Mouse (Mus musculus) myocyte (in vitro differentiated cells): Measurements from ENCODE around the gene Krtcap2. TPM values are rescaled to one million over a fixed set of nuclear protein-coding genes. Genes with fewer than 3 reads are reported as not detected.

Experiments
- H3K27me3 ChIP-seq: one replicate; pipeline ENCODE4 v1.6.1; 2011; ENCODE audit not compliant: control insufficient read depth, insufficient read depth, insufficient read length
- H3K36me3 ChIP-seq: one replicate; pipeline ENCODE4 v1.6.1; 2011; ENCODE audit not compliant: control insufficient read depth, insufficient read depth
- H3K4me2 ChIP-seq: one replicate; pipeline ENCODE4 v1.6.1; 2011; ENCODE audit warnings: low read depth, control low read depth
- H3K4me3 ChIP-seq: one replicate; pipeline ENCODE4 v1.5.1; 2011; ENCODE audit warnings: mild to moderate bottlenecking, control low read depth, moderate library complexity
- H3K79me2 ChIP-seq: one replicate; pipeline ENCODE4 v1.6.1; 2011; ENCODE audit not compliant: control insufficient read depth, insufficient read depth
- H3ac ChIP-seq: one replicate; pipeline ENCODE4 v1.6.1; 2011; ENCODE audit not compliant: control insufficient read depth, insufficient read length
- CEBPB ChIP-seq: IDR thresholded peaks from 2 replicates; pipeline ENCODE4 v1.6.1; 2011; ENCODE audit warnings: mild to moderate bottlenecking, moderate library complexity; ENCODE audit not compliant: poor library complexity, insufficient read depth, severe bottlenecking
- E2F4 ChIP-seq: IDR thresholded peaks from one replicate; pipeline ENCODE4 v1.6.1; 2011; ENCODE audit warnings: mild to moderate bottlenecking, control low read depth, moderate library complexity; ENCODE audit not compliant: insufficient read depth
- MAX ChIP-seq: IDR thresholded peaks from one replicate; pipeline ENCODE4 v1.6.1; 2011; ENCODE audit warnings: low read depth, mild to moderate bottlenecking, control low read depth
- MYOD1 ChIP-seq, 3 experiments: IDR thresholded peaks; one replicate each; pipeline ENCODE4 v1.6.1; 2011; ENCODE audit warnings: control low read depth in 2 of 3, low read depth in 2 of 3, mild to moderate bottlenecking in 2 of 3, moderate library complexity in 1 of 3; ENCODE audit not compliant: insufficient read length in 2 of 3, control insufficient read depth in 1 of 3
- MYOG ChIP-seq, 3 experiments: IDR thresholded peaks; one replicate each; pipeline ENCODE4 v1.6.1; 2011; ENCODE audit warnings: control low read depth in 2 of 3, low read depth in 2 of 3, mild to moderate bottlenecking in 2 of 3; ENCODE audit not compliant: insufficient read length in 2 of 3, control insufficient read depth in 1 of 3, insufficient read depth in 1 of 3
- POLR2A ChIP-seq: IDR thresholded peaks from one replicate; pipeline ENCODE4 v1.6.1; 2011; ENCODE audit warnings: low read depth, mild to moderate bottlenecking, control low read depth, moderate library complexity; ENCODE audit not compliant: insufficient read length
- POLR2AphosphoS2 ChIP-seq: IDR thresholded peaks from one replicate; pipeline ENCODE4 v1.6.1; 2011; ENCODE audit warnings: low read depth, control low read depth; ENCODE audit not compliant: insufficient read length
- REST ChIP-seq: IDR thresholded peaks from one replicate; pipeline ENCODE4 v1.6.1; 2011; ENCODE audit warnings: mild to moderate bottlenecking, control low read depth, moderate library complexity; ENCODE audit not compliant: insufficient read depth, insufficient read length
- SRF ChIP-seq: IDR thresholded peaks from one replicate; pipeline ENCODE4 v1.6.1; 2011; ENCODE audit warnings: low read depth; ENCODE audit not compliant: control insufficient read depth, insufficient read length
- TCF12 ChIP-seq: IDR thresholded peaks from one replicate; pipeline ENCODE4 v1.6.1; 2011; ENCODE audit warnings: mild to moderate bottlenecking, control low read depth; ENCODE audit not compliant: poor library complexity, insufficient read depth, severe bottlenecking
- TCF3 ChIP-seq: IDR thresholded peaks from one replicate; pipeline ENCODE4 v1.6.1; 2011; ENCODE audit warnings: low read depth, control low read depth; ENCODE audit not compliant: insufficient read length
- USF1 ChIP-seq: IDR thresholded peaks from one replicate; pipeline ENCODE4 v1.6.1; 2011; ENCODE audit warnings: low read depth, mild to moderate bottlenecking, control low read depth, moderate library complexity
- polyA plus RNA-seq: library from polyadenylated mRNA; unstranded; fragments of >200 nt; fragmentation: generic; extraction: Trizol; gene quantifications from one replicate; pipeline ENCODE4 v1.2.1, GENCODE M21; 2012; ENCODE audit warnings: missing spikeins

Gene Krtcap2
- polyA plus RNA-seq, 1 experiment = 371 TPM

- TF ChIP-seq POLR2A = peak; percentile 33
- TF ChIP-seq CEBPB = no peak
- peak in 1 of 3 experiments; percentile 25 for TF ChIP-seq MYOG (IDR thresholded peaks at IDR 0.05; ENCODE audit: control insufficient read depth in 1 of 3, insufficient read depth in 1 of 3, insufficient read length in 2 of 3, low read depth in 2 of 3)
- Histone ChIP-seq H3K36me3 (peaks cover 6% of the 10 kb centered on the region), H3K4me3 (peak overlapping the region; percentile 59), H3K27me3 (no peaks in the 10 kb centered on the region), H3K79me2 (no peaks in the 10 kb centered on the region), H3ac (peak overlapping the region; percentile 13), H3K4me2 (peak overlapping the region; percentile 93)
These were observed 32.3 kb downstream of the Krtcap2 start for GRCm38 (mm10) chr3:89278107-89278506.

DNA sequence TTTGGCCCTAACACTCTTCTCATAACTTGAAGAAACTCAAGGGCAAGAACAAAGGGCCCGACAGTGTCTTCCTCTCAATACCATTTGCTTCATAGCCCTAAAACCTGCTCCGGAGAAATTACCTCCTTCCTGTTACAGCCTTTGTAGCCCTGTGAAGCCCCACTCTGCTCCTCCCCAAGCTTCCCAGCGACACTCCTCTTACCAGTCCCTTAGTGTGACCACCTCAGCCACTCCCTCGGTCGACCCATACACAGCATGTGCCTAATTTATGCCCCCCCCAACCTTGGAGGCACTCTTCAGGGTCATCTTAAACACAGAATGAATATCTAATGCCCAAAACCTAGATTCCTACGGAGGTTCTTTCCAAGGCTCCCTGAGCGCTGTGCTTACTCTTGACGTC, 32.9 kb downstream of the Krtcap2 start:
- H3K4me3 ChIP-seq = peak overlapping the region; percentile 59
- peak overlapping the region; percentile 13 for H3ac ChIP-seq
- no peaks in the 10 kb centered on the region for H3K79me2 ChIP-seq
- no peak for TF ChIP-seq MYOG (IDR thresholded peaks at IDR 0.05; ENCODE audit: control insufficient read depth in 1 of 3, insufficient read depth in 1 of 3, insufficient read length in 2 of 3, low read depth in 2 of 3)
- no peak for TF ChIP-seq POLR2AphosphoS2
- TF ChIP-seq E2F4 = no peak
- TF ChIP-seq USF1 = no peak
- TF ChIP-seq TCF12 = no peak
- no peak for TF ChIP-seq SRF
- TF ChIP-seq CEBPB = no peak
- H3K4me2 ChIP-seq = peak overlapping the region; percentile 93
- no peaks in the 10 kb centered on the region for H3K27me3 ChIP-seq
- peaks cover 6% of the 10 kb centered on the region for H3K36me3 ChIP-seq

- Histone ChIP-seq H3K4me2 (peak overlapping the region; percentile 93), H3K79me2 (no peaks in the 10 kb centered on the region), H3ac (peak overlapping the region; percentile 13), H3K36me3 (peaks cover 6% of the 10 kb centered on the region), H3K4me3 (peak overlapping the region; percentile 59), H3K27me3 (no peaks in the 10 kb centered on the region)
- TF ChIP-seq TCF12 (no peak), USF1 (no peak), MYOD1 (IDR thresholded peaks at IDR 0.05; ENCODE audit: control insufficient read depth in 1 of 3, insufficient read length in 2 of 3, low read depth in 2 of 3) (no peak), POLR2AphosphoS2 (peak; percentile 96), E2F4 (no peak), CEBPB (no peak), REST (no peak), POLR2A (peak; percentile 97), TCF3 (no peak), SRF (no peak), MYOG (IDR thresholded peaks at IDR 0.05; ENCODE audit: control insufficient read depth in 1 of 3, insufficient read depth in 1 of 3, insufficient read length in 2 of 3, low read depth in 2 of 3) (no peak), MAX (no peak)
These were observed 33.6 kb downstream of the Krtcap2 start for GRCm38 (mm10) chr3:89279153-89279890.

- Histone ChIP-seq H3K36me3 (peaks cover 2% of the 10 kb centered on the region), H3K4me2 (peak overlapping the region; percentile 83), H3K4me3 (peak overlapping the region; percentile 59), H3K27me3 (no peaks in the 10 kb centered on the region), H3ac (no peak overlapping the region), H3K79me2 (no peaks in the 10 kb centered on the region)
- TF ChIP-seq POLR2A = no peak
- no peak for TF ChIP-seq MYOG (IDR thresholded peaks at IDR 0.05; ENCODE audit: control insufficient read depth in 1 of 3, insufficient read depth in 1 of 3, insufficient read length in 2 of 3, low read depth in 2 of 3)
- TF ChIP-seq MYOD1 (IDR thresholded peaks at IDR 0.05; ENCODE audit: control insufficient read depth in 1 of 3, insufficient read length in 2 of 3, low read depth in 2 of 3) = no peak
These were observed 34.4 kb downstream of the Krtcap2 start for GRCm38 (mm10) chr3:89280050-89280605.

GRCm38 (mm10) chr3:89280606-89281511, 35.1 kb downstream of the Krtcap2 start, which contains the start of gene Efna1:
Gene Efna1 (minus strand): TSS chr3:89281142.
- TF ChIP-seq TCF12 (no peak), MYOG (IDR thresholded peaks at IDR 0.05; ENCODE audit: control insufficient read depth in 1 of 3, insufficient read depth in 1 of 3, insufficient read length in 2 of 3, low read depth in 2 of 3) (peak in 1 of 3 experiments; percentile 3)
- Histone ChIP-seq H3K4me2 (peak within 1 kb of the TSS; percentile 83), H3K79me2 (no peaks in the 10 kb centered on the region), H3K4me3 (peak within 1 kb of the TSS; percentile 59), H3K36me3 (no peaks in the 10 kb centered on the region), H3K27me3 (peaks cover 5% of the 10 kb centered on the region), H3ac (no peak within 1 kb of the TSS)
